Mouse (Mus musculus): ENCODE data around the gene Hoxa6. TPM values are rescaled to one million over a fixed set of nuclear protein-coding genes. Genes with fewer than 3 reads are reported as not detected.
A peak's percentile ranks its signal among the peaks of the same experiment; 100 is the strongest.

Hoxa6 gene
- polyA plus RNA-seq, 1 experiment from 2014 or later = not detected

GRCm38 (mm10) chr6:52160511-52161335 lies 47.8 kb downstream of the Hoxa6 start:
- Histone ChIP-seq H3K36me3 (ENCODE audit: inconsistent target) (no peaks in the 10 kb centered on the region), H3K4me3 (ENCODE audit: inconsistent target) (peak overlapping the region; percentile 48), H3K27ac (peak overlapping the region; percentile 80), H3K79me2 (ENCODE audit: inconsistent target) (peaks cover 6% of the 10 kb centered on the region; the same call in 1 of the 2 replicates)
- WGBS (ENCODE audit: missing documents) = 44% methylated on average over 30 of the region's 30 CpGs

- Histone ChIP-seq H3K36me3 (ENCODE audit: inconsistent target) (no peaks in the 10 kb centered on the region), H3K4me3 (ENCODE audit: inconsistent target) (peak overlapping the region; percentile 48), H3K79me2 (ENCODE audit: inconsistent target) (peaks cover 6% of the 10 kb centered on the region; the same call in 1 of the 2 replicates), H3K27ac (peak overlapping the region; percentile 80)
- WGBS (ENCODE audit: missing documents) = 10% methylated on average over 9 of the region's 9 CpGs
Observed at GRCm38 (mm10) chr6:52159979-52160378, 48.5 kb downstream of the Hoxa6 start.

GRCm38 (mm10) chr6:52159164-52159761 lies 49.3 kb downstream of the Hoxa6 start:
- no peaks in the 10 kb centered on the region for H3K36me3 ChIP-seq (ENCODE audit: inconsistent target)
- H3K79me2 ChIP-seq (ENCODE audit: inconsistent target) = peaks cover 6% of the 10 kb centered on the region; the same call in 1 of the 2 replicates
- peak overlapping the region; percentile 80 for H3K27ac ChIP-seq
- peak overlapping the region; percentile 48 for H3K4me3 ChIP-seq (ENCODE audit: inconsistent target)
- 45% methylated on average over 12 of the region's 12 CpGs for WGBS (ENCODE audit: missing documents)

- WGBS (ENCODE audit: missing documents) = under 1% methylated on average over 50 of the region's 55 CpGs
- peaks cover 6% of the 10 kb centered on the region; the same call in 1 of the 2 replicates for H3K79me2 ChIP-seq (ENCODE audit: inconsistent target)
- H3K27ac ChIP-seq = peak within 1 kb of the TSS; percentile 80
Observed at GRCm38 (mm10) chr6:52158276-52159051, 50.1 kb downstream of the Hoxa6 start, which contains the start of gene Hoxa1. Hoxa1 (minus strand) TSS chr6:52158317.

DNA sequence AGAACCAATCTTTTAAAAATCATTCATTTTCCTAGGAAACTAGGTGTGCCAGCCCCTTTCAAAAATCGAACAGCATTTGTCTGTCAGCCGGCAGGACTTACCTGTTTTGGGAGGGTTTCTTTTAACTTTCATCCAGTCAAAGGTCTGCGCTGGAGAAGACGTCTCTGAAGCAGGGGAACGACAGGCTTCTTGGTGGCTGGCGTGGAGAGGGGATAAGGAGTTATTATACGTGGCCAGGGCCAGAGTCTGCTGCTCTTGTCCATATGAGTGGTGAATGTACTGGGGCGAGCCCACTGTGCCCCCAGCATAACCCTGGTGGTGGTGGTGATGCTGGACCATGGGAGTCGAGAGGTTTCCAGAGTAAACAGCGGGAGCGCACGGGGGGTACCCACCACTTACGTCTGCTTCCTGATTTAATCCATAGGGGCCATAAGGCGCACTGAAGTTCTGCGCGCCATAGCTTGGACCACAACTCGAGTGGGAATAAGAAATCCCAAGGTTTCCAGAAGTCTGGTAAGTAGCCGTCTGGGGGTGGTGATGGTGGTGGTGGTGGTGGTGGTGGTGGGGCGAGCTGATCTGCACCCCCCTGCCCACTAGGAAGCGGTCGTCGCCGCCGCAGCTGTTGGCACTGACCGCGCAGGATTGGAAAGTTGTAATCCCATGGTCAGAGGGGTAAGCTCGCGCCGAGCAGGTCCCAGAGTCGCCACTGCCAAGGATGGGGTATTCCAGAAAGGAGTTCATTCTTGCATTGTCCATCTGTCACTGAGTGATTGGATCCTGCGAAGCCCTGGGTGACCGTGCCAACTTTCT lies 50.9 kb downstream of the Hoxa6 start:
- Histone ChIP-seq H3K4me3 (ENCODE audit: inconsistent target) (peak overlapping the region; percentile 48), H3K36me3 (ENCODE audit: inconsistent target) (no peaks in the 10 kb centered on the region), H3K27ac (no peak overlapping the region), H3K79me2 (ENCODE audit: inconsistent target) (peaks cover 6% of the 10 kb centered on the region; the same call in 1 of the 2 replicates)
- WGBS (ENCODE audit: missing documents) = 9% methylated on average over 31 of the region's 32 CpGs

More at GRCm38 (mm10) chr6:52158276-52159051, 50.1 kb downstream of the Hoxa6 start, which contains the start of gene Hoxa1:
- Histone ChIP-seq H3K36me3 (ENCODE audit: inconsistent target) (no peaks in the 10 kb centered on the region), H3K4me3 (ENCODE audit: inconsistent target) (peak within 1 kb of the TSS; percentile 48)

DNA sequence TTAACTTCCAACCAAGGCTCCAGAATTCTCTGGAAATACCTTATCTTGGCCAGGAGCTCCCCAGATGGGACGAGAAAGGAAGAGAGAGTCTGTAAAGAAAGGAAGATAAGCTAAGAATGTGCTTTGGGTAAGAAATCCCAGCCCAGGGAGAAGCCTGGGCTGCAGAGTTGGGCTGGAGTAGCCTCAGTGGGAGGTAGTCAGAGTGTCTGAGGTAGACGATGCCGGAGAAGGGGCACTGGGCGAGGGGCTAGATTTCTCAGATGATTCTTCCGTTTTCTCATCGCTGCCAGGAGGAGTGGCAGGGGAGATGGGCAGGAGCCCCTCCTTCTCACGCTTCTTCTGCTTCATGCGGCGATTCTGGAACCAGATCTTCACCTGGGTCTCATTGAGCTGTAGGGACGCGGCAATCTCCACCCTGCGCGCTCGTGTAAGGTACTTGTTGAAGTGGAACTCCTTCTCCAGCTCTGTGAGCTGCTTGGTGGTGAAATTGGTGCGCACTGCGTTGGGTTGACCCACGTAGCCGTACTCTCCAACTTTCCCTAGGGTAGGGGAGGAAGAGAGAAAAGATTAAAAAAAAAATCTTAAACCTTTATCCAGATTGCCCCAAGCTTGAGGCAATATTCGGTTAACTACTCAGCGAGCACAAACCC lies 51.8 kb downstream of the Hoxa6 start:
- H3K4me3 ChIP-seq (ENCODE audit: inconsistent target) = no peak overlapping the region
- H3K36me3 ChIP-seq (ENCODE audit: inconsistent target) = no peaks in the 10 kb centered on the region
- H3K27ac ChIP-seq = no peak overlapping the region
- H3K79me2 ChIP-seq (ENCODE audit: inconsistent target) = peaks cover 6% of the 10 kb centered on the region; the same call in 1 of the 2 replicates
- WGBS (ENCODE audit: missing documents) = 40% methylated on average over 20 of the region's 20 CpGs

Other genes with a start within 250 kb of the Hoxa6 start
- gene Skap2, start 196.2 kb downstream of the Hoxa6 start, polyA plus RNA-seq (2018) = 179 to 449 TPM (median 180 TPM) in 3 replicates
- 0.52 to 0.95 TPM (median 0.54 TPM) in 3 replicates for gene Hoxa1, start 50.4 kb downstream of the Hoxa6 start, polyA plus RNA-seq (2018)
- not detected in 3 replicates for gene Hoxa2, start 43.9 kb downstream of the Hoxa6 start, polyA plus RNA-seq (2018)
- not detected in 3 replicates for gene 5730596B20Rik, start 31.2 kb downstream of the Hoxa6 start, polyA plus RNA-seq (2018)
- gene Hoxa4, start 17.0 kb downstream of the Hoxa6 start, polyA plus RNA-seq (2018) = 0.26 to 0.34 TPM (median 0.32 TPM) in 3 replicates
- gene Hoxa5, start 4.1 kb downstream of the Hoxa6 start, polyA plus RNA-seq (2018) = 0.16 TPM in 1 of 3 replicates, not detected in the others
- gene Hoxa3, start 4.6 kb upstream of the Hoxa6 start, polyA plus RNA-seq (2018) = 0.04 TPM in 1 of 3 replicates, not detected in the others
- gene Gm28308, start 4.6 kb upstream of the Hoxa6 start, polyA plus RNA-seq (2018) = not detected in 3 replicates
- gene Hoxa7, start 13.1 kb upstream of the Hoxa6 start, polyA plus RNA-seq (2018) = 0.25 to 0.75 TPM (median 0.40 TPM) in 3 replicates
- 0.11 TPM in 1 of 3 replicates, not detected in the others for gene Hoxa9, start 22.4 kb upstream of the Hoxa6 start, polyA plus RNA-seq (2018)
- gene Hoxa10, start 32.1 kb upstream of the Hoxa6 start, polyA plus RNA-seq (2018) = not detected in 3 replicates
- not detected in 3 replicates for gene Hoxa11, start 37.1 kb upstream of the Hoxa6 start, polyA plus RNA-seq (2018)
- not detected in 3 replicates for gene Hoxa13, start 52.2 kb upstream of the Hoxa6 start, polyA plus RNA-seq (2018)
- not detected in 3 replicates for gene Evx1, start 104.8 kb upstream of the Hoxa6 start, polyA plus RNA-seq (2018)